Mouse (Mus musculus) adrenal gland, postnatal 4 days (tissue): ENCODE results near the gene Tmem56. TPM values are rescaled to one million over a fixed set of nuclear protein-coding genes. Genes with fewer than 3 reads are reported as not detected.
A peak's percentile ranks its signal among the peaks of the same experiment; 100 is the strongest.

Experiments used
- DNase-seq, 2 experiments: peaks; one replicate each; pipeline ENCODE4 v3.0.0; 2021 to 2022; ENCODE audit warnings: low spot score in 2 of 2, mixed read lengths in 2 of 2
- total RNA-seq, 2 experiments: library from RNA; stranded (reverse); gene quantifications; 2 replicates each; pipeline ENCODE4 v1.2.3; 2021

Gene Tmem56
- total RNA-seq, 2 experiments from 2014 or later = 19.4 to 22.0 TPM

DNA sequence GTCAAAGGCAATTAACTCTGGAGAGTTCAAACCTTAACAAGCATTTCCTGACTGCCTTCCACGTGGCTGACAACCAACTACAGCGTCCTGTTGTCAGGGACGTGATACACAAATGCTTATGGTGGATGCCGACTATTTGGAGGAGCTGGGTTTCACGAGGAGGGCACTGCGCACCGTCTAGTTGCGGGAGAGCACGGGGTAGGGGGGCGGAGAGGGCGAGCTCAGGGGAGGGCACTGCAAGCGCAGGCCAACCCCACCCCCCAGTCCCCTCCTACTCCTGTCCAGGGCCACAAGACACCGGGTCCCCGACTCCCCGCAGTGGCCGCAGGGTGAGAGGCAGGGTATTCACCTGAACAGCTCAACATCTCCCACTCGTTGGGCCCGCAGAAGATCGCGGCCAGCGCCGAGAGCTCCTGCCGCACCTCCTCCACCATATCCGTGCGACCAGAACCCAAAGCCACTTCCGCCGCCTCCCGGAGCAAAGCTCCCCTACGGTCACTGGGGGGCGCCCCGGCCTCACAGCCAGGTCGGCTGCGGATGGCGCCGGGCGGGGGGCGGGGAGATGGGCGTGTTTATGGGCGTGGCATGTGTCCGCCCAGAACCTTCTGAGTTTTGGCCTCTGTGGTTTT is 111.5 kb downstream of the Tmem56 start, which contains the start of gene Rwdd3:
TSS of gene Rwdd3 (minus strand) at position 453 of the 629 bp plus-strand sequence.
- DNase-seq = peak; percentile 80 to 86

DNA sequence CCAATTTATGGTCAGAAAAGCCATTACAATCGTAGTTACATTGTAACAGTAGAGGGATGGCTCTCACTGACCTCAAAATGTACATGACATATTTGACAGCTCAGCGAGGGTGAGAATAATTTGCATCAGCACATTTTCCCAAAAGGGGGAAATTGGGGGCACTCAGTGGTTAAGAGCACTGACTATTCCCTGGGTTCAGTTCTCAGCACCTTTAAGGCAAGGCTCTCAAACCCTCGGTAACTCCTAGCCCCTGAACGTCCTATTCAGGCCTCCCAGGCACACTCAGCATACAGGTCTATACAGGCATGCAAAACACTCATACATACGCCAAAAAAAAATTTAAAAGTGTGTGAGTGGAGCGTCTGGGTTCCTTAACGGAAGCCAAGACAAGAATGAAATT is 112.3 kb downstream of the Tmem56 start:
- DNase-seq = no peak

DNA sequence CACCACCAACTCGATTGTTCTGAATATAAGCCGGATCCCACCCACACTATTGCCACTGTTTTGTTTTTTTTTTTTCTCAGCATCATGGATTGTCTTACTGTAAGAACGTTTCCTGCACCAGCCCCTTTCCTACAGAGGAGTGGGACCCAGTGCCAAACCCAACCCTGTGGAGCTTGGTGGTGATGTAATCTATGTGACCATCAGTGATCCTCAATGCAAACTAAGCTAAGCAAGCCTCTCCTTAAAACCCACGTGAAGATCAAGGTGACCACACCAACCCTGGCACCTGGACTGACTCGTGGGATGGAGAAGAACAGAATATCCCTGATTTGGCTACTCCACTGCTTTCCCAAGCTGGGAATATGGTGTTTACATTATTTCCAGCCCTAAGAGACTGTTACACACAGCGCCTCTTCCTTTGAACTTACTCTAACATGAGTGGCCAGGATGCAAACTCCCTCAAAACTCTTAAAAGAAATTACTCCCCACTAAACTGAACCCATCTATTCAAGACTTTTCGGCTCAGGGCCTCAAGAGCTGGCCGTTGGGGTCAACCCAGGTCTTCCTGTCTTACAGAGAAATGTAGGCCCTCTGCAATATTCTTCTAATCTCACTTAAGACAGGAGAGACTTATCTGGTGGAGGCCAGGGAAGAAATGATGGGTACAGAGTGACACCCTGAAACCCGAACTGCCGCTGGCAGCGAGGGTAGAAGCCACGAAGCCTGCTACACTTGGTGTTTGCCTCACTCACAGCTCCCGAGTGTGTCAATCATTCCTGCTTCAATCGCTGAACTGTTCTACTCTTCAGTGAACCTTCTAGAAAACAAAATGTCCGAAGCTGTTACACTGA is 113.6 kb downstream of the Tmem56 start:
- DNase-seq = no peak

DNA sequence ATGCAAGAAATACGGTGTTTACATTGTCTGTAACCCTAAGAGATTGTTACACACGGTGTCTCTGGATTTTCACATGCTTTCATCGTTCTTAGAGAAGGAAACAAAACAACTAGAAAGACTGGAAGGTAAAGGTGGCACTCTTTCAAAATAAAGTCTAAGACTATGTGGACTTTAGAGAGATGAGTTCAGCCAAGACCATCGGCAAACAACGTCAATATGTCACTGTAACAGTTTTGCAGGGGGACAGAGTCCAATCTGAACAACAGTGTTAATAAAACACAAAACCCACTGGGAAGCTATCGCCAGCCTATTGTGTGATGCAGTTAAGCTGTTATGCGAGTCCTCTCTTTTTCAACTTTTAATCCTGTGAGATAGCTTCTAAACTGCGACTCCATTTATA is 114.3 kb downstream of the Tmem56 start:
- no peak for DNase-seq

- DNase-seq = peak; percentile 40 to 42
Measured at GRCm38 (mm10) chr3:121163271-121163819, 119.6 kb downstream of the Tmem56 start.

GRCm38 (mm10) chr3:121161661-121162060 is 121.2 kb downstream of the Tmem56 start:
- DNase-seq = no peak

DNA sequence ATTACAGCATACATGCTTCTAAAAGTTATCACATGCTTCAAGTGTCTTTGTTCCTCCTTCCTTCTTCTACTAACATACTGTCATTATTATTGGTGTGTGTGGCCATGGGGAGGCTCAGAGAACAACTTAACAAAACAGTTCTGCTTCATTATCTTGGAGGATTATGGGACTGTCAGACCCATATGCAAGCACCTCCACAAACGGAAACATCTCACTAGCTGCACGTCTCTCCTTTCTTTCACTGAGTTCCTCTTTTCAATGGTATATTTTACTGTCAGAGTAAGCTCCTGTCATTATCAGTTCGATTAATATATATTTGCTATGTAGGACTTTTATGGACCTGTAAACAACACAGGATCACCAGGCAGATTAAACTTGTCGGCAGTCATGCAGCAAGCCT is 122.5 kb downstream of the Tmem56 start:
- no peak for DNase-seq

- no peak for DNase-seq
Measured at GRCm38 (mm10) chr3:121159566-121159965, 123.3 kb downstream of the Tmem56 start.

DNA sequence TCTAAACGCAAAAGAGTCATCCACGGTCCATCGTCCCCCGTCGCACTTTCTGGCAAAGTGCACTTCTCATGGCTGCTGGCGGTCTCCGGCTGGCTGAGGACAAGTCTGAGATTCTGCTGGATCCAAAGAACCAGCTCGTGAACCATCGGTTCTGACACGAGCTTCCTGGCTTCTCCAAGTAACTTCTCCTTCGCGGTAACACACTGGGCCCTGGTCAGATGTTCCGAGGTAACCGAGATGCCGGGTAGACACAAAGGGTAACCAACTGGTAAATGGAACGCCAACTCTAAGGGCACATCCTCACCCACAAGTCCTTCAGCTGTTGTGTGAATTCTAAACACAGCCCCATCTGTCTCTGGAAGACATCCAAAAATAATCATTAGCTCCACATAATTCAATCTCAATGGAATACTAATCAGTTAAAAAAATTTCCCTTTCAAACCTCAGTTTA is 124.0 kb downstream of the Tmem56 start:
- no peak for DNase-seq

DNA sequence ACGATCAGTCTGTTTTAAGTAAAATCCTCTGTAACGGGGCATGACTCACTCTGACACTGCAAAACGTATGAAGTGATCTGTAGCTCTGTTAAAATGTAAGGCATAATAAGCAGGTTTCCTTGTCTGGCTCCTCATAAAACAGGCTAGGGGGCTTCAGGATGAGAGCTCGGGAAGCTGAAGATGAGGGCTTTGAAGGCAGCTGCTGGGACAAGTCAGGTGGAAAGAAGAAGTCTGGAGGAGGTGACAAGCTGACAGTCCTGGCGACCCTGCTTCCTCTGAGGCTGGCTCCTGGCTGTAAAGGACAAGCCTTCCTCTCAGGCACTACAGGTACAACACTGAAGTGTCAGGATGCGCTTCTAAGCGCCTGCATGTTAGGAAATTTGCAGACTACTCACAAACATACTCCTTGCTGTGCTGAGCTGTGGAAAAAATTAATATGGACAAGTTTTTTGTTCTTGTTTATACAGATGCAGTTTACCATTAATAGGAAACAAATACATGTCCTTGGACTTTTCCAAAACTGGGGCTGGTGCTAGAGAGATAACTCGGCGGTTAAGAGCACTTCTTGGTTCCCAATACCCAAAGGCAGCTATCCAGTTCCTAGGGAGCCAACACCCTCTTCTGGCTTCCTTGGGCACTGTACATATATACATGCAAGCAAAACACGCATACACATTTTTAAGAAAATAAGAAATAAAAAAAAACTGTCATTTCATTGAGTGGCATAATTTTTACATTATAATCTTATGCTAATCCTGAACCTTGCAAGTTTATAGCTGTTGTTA is 125.2 kb downstream of the Tmem56 start:
- DNase-seq = no peak

DNA sequence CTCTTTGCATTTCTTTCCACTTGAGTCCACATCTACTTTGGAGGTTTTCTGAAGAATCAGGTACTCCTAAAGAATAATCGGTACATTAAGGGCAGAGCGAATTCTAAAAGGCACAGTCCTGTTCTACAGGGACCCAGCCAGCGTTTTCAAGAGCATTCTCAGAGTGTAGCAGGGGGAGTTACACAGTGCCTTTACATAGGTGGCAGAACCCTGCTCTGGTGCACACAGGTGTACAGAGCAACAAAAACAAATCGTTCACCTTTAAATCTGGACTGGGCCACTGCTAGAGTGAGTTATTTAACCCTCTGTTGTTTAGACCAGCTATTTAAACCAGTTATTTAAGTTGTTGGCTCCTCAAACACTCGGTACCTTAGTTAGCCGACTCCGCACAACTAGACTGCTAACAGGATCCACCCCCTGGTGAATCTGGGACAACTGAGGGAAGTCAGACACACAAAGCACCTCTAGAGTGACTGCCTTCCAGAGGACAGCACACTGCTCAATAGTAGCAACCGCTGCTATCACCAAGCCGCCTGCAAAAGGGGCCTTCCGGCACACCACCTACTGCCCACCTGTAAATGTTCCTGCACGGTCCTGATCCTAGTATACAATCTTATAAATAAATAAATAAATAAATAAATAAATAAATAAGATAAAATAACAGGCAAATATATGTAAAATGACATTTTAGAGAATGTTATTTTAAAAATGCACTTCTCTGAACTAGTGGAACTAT is 126.3 kb downstream of the Tmem56 start:
- no peak for DNase-seq

DNA sequence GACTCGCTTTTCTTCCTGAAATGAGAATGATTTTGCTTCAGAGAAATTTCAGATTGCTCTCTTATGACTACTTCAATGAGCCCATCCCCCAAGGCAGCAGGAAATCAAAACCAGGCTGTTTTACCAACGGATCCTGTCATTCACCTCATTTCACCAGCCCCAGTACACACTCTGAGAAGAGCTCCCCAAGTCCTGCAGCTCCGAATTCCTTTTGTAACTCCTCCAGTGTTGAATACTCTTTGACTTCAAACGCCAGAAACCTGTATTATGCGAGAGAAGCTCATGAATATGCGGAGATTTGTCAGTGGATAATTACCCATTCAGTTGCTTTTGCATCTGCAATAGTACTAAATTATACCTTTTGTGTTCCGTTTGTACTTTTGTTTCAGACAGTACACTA is 126.9 kb downstream of the Tmem56 start:
- DNase-seq = no peak

Other genes starting within 250 kb of the Tmem56 start
- gene Rwdd3, start 111.4 kb downstream of the Tmem56 start, total RNA-seq = 10 to 100 TPM; 21.3 to 26.4 TPM
- 10 to 100 TPM; 27.6 to 31.0 TPM for gene Alg14, start 8.7 kb upstream of the Tmem56 start, total RNA-seq
- gene Cnn3, start 143.4 kb upstream of the Tmem56 start, total RNA-seq = 100 to 1,000 TPM; 191 to 207 TPM
- gene Slc44a3, start 249.3 kb upstream of the Tmem56 start, total RNA-seq = 10 to 100 TPM; 14.8 to 21.0 TPM